Mouse (Mus musculus) forebrain, embryonic 15.5 days (tissue): ENCODE measurements at regions not wholly inside any gene's neighbourhood (a gene's known extent, or its start where the extent isn't known, plus 50 kb on each side); places are given as distances from the start of the nearest gene placed in this dataset.
A peak's percentile ranks its signal among the peaks of the same experiment; 100 is the strongest.

Source experiments
- ATAC-seq: fragments of 200-750 bp; cut with Nextera tagmentation; replicated peaks from 2 replicates; pipeline ENCODE4 v1.8.0; 2017; ENCODE audit warnings: mild to moderate bottlenecking, moderate TSS enrichment, moderate library complexity
- H3K27ac ChIP-seq: fragments of 300-500 bp; sonication (generic); replicated peaks from 2 replicates; pipeline ENCODE4 v1.5.1; 2015; ENCODE audit warnings: mild to moderate bottlenecking, inconsistent platforms
- H3K27me3 ChIP-seq: fragments of 300-500 bp; sonication (generic); 2 replicates; pipeline ENCODE4 v1.6.1; 2015; ENCODE audit warnings: inconsistent platforms
- H3K36me3 ChIP-seq: fragments of 300-500 bp; sonication (generic); 2 replicates; pipeline ENCODE4 v1.6.1; 2015; ENCODE audit warnings: mild to moderate bottlenecking, inconsistent platforms
- H3K4me1 ChIP-seq: fragments of 300-500 bp; sonication (generic); 2 replicates; pipeline ENCODE4 v1.6.1; 2015; ENCODE audit warnings: inconsistent platforms
- H3K4me2 ChIP-seq: fragments of 300-500 bp; sonication (generic); replicated peaks from 2 replicates; pipeline ENCODE4 v1.6.1; 2015; ENCODE audit warnings: mild to moderate bottlenecking, inconsistent platforms
- H3K4me3 ChIP-seq: fragments of 300-500 bp; sonication (generic); 2 replicates; pipeline ENCODE4 v1.5.1; 2015; ENCODE audit warnings: mild to moderate bottlenecking, inconsistent platforms
- H3K9ac ChIP-seq: fragments of 300-500 bp; sonication (generic); replicated peaks from 2 replicates; pipeline ENCODE4 v1.6.1; 2015; ENCODE audit warnings: mild to moderate bottlenecking, inconsistent platforms
- H3K9me3 ChIP-seq: fragments of 300-500 bp; sonication (generic); 2 replicates; pipeline ENCODE4 v1.6.1; 2016; ENCODE audit warnings: inconsistent platforms
- WGBS: fragments of 180-500 bp; shearing (Covaris S2); methylation state at CpG from one replicate; pipeline ENCODE4 v1.1.7; 2015; ENCODE audit warnings: mixed read lengths; 5-methylcytosine and 5-hydroxymethylcytosine counted together

DNA sequence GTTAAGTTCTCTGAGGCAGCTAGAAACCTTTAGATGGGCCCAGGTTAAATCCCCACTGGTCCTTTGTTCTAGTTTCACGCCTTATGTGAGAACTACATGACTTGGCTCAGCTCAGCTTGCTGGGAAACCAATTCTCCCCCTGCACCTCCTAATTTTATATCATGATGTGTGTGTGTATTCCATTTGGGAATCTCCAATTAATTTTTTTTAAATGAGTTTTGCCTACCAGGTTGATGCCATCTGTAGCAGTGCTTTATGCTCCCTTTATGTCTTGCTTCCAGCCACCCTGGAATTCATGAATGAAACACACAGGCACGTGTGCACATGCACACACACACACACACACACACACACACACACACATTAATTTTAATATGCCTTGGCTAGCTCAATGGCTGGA is 180.0 kb upstream of the Gli3 start:
- Histone ChIP-seq H3K4me3 (no peak overlapping the region), H3K27me3 (no peaks in the 10 kb centered on the region), H3K27ac (no peak overlapping the region), H3K9ac (no peak overlapping the region), H3K36me3 (no peaks in the 10 kb centered on the region), H3K9me3 (no peaks in the 10 kb centered on the region), H3K4me2 (no peak overlapping the region), H3K4me1 (no peaks in the 10 kb centered on the region)
- 27% methylated on average over 2 of the region's 2 CpGs for WGBS
- ATAC-seq, result peak; percentile 58; the same call in 1 of the 2 replicates

DNA sequence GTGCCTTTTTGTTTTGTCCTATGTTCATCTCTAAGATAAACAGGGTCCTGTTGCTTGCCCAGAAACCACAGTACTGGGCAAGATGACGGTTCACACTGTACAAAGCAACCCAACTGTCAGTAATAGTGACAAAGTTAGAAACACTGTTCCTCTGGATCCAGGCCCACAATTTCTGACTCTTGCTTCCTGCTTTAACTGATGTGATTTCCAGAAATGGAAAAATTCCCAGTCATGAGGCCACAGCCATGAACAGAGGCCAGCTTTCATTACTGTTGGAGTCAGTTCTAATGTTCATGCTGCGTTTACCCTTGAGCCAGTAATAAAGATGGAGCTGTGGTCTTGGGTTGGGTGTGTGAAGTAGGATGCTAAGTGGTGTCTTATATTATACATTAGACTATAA is 164.6 kb upstream of the Gli3 start:
- Histone ChIP-seq H3K27ac (no peak overlapping the region), H3K4me1 (no peaks in the 10 kb centered on the region), H3K9ac (no peak overlapping the region), H3K27me3 (no peaks in the 10 kb centered on the region), H3K9me3 (no peaks in the 10 kb centered on the region), H3K4me3 (no peak overlapping the region), H3K36me3 (no peaks in the 10 kb centered on the region), H3K4me2 (no peak overlapping the region)
- 79% methylated on average over 2 of the region's 2 CpGs for WGBS
- ATAC-seq, result no peak

DNA sequence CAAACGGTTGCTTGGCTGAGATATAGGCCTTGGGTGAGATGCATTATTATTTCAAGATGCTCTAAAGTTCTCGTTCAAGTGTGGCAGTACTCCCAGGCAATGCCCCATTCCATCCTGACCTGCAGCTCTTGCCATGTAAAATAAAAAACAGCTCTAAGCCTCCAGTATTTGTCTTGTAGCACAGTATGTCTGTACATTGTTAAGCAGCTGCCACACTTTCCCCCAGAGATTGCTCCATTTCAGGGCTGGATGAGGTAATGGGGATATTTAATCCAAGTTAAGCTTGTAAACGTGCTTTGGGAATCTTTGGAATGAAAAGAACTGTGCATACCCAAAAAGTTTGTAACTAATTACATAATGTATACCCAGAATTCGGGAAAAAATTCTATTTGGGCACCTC is 137.6 kb upstream of the Gli3 start:
- no peak overlapping the region for H3K27ac ChIP-seq
- H3K36me3 ChIP-seq, result no peaks in the 10 kb centered on the region
- H3K4me3 ChIP-seq, result no peak overlapping the region
- no peaks in the 10 kb centered on the region for H3K9me3 ChIP-seq
- H3K4me1 ChIP-seq, result no peaks in the 10 kb centered on the region
- 56% methylated on average over 4 of the region's 4 CpGs for WGBS
- H3K4me2 ChIP-seq, result no peak overlapping the region
- no peak for ATAC-seq
- H3K27me3 ChIP-seq, result no peaks in the 10 kb centered on the region
- H3K9ac ChIP-seq, result no peak overlapping the region

DNA sequence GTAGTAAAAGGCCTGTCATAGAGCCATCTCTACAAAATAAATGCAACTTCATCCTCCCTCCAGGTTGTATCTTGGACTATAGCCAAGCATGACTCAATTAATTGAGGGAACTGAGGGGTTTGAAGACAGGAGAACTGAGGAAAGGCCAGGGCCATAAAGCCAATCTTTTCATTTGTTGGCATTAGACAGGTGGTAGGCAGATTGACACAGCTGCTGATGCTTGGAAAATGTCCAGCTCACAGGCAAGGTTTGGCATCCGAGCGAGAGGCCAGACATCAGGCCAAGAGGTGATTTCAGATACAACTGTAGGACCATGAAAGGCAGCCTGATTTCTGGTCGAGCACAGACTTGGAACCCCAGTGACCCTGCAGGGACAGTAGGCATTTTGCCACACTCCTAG is 136.9 kb upstream of the Gli3 start:
- no peak for ATAC-seq
- Histone ChIP-seq H3K4me3 (no peak overlapping the region), H3K9me3 (no peaks in the 10 kb centered on the region), H3K4me1 (no peaks in the 10 kb centered on the region), H3K36me3 (no peaks in the 10 kb centered on the region), H3K27ac (no peak overlapping the region), H3K9ac (no peak overlapping the region), H3K4me2 (no peak overlapping the region), H3K27me3 (no peaks in the 10 kb centered on the region)
- WGBS, result 52% methylated on average over 3 of the region's 3 CpGs

DNA sequence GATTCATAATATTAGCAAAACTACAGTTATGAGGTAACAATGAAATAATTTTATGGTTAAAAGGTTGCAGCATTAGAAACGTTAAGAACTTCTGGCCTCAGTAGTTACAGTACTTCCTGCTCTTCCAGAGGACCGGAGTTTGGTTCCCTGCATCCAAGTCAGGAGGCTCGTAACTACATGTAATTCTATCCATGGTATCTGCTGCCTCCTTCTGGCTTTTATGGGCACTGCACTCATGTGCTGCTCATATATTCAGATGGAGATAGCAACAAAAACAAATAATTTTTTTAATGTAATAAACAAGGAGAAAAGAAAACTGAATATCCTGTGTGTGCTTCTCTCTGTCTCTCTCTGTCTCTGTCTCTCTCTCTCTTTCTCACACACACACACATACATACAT is 133.5 kb upstream of the Gli3 start:
- H3K4me1 ChIP-seq, result no peaks in the 10 kb centered on the region
- H3K4me2 ChIP-seq, result no peak overlapping the region
- ATAC-seq, result no peak
- no peak overlapping the region for H3K27ac ChIP-seq
- H3K4me3 ChIP-seq, result no peak overlapping the region
- no peak overlapping the region for H3K9ac ChIP-seq
- 91% methylated on average over 3 of the region's 3 CpGs for WGBS
- no peaks in the 10 kb centered on the region for H3K27me3 ChIP-seq
- no peaks in the 10 kb centered on the region for H3K9me3 ChIP-seq
- H3K36me3 ChIP-seq, result no peaks in the 10 kb centered on the region

DNA sequence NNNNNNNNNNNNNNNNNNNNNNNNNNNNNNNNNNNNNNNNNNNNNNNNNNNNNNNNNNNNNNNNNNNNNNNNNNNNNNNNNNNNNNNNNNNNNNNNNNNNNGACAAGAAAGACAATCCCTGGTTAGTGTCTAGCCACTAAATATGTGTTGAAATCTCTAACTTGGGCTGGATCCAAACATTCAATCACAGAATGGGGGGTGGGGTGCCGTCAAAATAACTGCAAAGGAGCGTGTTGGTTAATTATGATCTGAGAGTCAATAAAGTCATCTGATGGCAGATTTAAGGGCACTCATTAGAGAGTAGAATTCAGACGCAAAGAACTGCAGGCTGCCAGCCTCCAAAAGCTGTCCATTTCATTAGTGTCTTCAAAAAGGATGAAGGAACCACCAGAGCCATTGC is 119.6 kb upstream of the Gli3 start:
- no peak overlapping the region for H3K27ac ChIP-seq
- 13% methylated on average over 3 of the region's 3 CpGs for WGBS

DNA sequence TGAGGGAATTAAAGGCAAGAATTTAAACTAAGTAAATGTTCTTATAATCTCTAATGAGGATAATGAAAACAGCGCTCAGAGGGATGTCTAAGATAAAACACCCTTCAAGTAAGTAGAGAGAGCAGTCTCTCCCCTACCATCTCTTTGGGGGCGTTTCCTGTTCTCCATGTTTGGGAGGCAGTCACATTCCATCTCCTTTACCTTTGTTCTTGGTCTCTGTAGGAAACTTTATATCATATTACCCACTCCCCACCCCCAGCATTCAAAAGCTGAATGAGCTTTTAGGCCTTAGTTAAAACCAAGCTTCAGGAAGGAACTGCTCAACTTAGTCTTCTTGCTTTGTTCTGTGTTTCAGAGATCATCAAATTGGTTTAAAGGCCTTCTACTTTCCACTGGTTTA is 116.2 kb upstream of the Gli3 start:
- no peak overlapping the region for H3K27ac ChIP-seq
- H3K27me3 ChIP-seq, result no peaks in the 10 kb centered on the region
- H3K4me3 ChIP-seq, result no peak overlapping the region
- H3K9ac ChIP-seq, result no peak overlapping the region
- H3K36me3 ChIP-seq, result no peaks in the 10 kb centered on the region
- 10% methylated on average over 2 of the region's 2 CpGs for WGBS
- no peak for ATAC-seq
- no peak overlapping the region for H3K4me2 ChIP-seq
- H3K9me3 ChIP-seq, result no peaks in the 10 kb centered on the region
- no peaks in the 10 kb centered on the region for H3K4me1 ChIP-seq

More for the DNA sequence above, 119.6 kb upstream of the Gli3 start:
- no peaks in the 10 kb centered on the region for H3K36me3 ChIP-seq
- H3K4me3 ChIP-seq, result no peak overlapping the region
- H3K27me3 ChIP-seq, result no peaks in the 10 kb centered on the region
- ATAC-seq, result no peak
- H3K4me2 ChIP-seq, result no peak overlapping the region
- no peak overlapping the region for H3K9ac ChIP-seq
- H3K9me3 ChIP-seq, result no peaks in the 10 kb centered on the region
- H3K4me1 ChIP-seq, result no peaks in the 10 kb centered on the region

DNA sequence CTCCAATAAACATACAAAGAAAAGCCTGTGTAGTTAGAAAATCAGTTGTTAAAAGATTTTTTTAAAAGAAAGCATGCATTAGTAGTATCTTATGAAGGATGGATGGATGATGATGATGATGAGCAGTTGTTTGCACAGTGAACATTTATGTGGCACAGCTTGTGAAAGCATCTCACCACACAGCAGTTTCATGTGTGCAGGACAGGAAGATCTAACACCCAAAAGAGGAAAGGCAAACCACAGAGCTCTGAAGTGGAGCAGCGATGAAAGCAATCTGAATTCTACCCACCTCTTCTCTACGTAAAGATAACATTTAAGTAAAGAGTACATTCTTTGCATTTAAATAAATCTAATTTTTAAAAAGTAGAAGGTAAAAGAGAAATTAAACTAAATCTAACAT is 96.6 kb upstream of the Gli3 start:
- Histone ChIP-seq H3K9ac (no peak overlapping the region), H3K4me2 (no peak overlapping the region), H3K4me3 (no peak overlapping the region), H3K9me3 (no peaks in the 10 kb centered on the region), H3K36me3 (no peaks in the 10 kb centered on the region), H3K27me3 (no peaks in the 10 kb centered on the region), H3K27ac (no peak overlapping the region), H3K4me1 (no peaks in the 10 kb centered on the region)
- 96% methylated on average over 2 of the region's 2 CpGs for WGBS
- ATAC-seq, result no peak

DNA sequence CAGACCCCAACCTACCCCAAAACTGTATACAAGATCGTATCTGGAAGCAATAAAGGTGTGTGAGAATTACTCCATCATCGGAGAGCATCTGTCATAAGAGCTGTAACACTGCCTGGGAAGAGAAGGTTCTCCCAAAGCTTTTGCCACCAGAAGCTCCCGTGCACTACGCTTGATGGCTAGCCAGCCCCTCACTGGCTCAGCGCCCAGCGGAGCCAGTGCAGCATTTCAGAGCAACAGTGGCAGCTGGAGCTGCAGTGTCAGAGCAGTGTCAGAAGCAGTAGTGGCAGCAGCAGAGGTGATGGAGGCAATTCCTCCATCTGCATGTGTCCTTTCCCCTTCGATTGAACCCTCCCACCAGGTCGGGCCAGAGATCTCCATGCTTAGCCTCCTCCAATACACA is 83.0 kb upstream of the Gli3 start:
- no peaks in the 10 kb centered on the region for H3K36me3 ChIP-seq
- H3K27ac ChIP-seq, result no peak overlapping the region
- no peak for ATAC-seq
- WGBS, result 75% methylated on average over 8 of the region's 8 CpGs
- H3K4me3 ChIP-seq, result no peak overlapping the region
- H3K9me3 ChIP-seq, result no peaks in the 10 kb centered on the region
- H3K9ac ChIP-seq, result no peak overlapping the region
- H3K4me2 ChIP-seq, result no peak overlapping the region
- H3K4me1 ChIP-seq, result no peaks in the 10 kb centered on the region
- no peaks in the 10 kb centered on the region for H3K27me3 ChIP-seq

DNA sequence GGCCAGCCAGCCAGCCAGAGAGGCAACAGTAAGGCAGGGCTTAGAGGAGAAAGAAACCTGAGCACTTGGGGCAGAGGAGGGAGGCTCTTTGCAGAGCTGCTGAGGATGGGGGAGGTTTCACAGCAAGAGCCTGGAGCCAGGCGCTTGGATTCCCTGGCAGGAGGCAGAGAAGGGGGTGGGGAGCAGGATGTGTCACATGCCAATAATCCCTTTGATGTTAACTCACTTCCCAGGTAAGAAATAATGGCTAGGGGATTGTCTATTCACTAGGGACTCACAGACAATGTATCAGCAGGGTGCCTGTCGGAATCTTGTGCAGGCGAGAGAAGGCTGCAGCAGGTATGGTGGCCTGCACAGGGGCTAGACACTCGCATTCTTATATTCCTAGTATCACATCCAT is 67.8 kb upstream of the Gli3 start:
- no peak overlapping the region for H3K9ac ChIP-seq
- no peaks in the 10 kb centered on the region for H3K27me3 ChIP-seq
- no peak overlapping the region for H3K27ac ChIP-seq
- H3K4me3 ChIP-seq, result no peak overlapping the region
- H3K36me3 ChIP-seq, result no peaks in the 10 kb centered on the region
- no peaks in the 10 kb centered on the region for H3K4me1 ChIP-seq
- no peak overlapping the region for H3K4me2 ChIP-seq
- peak; percentile 84 for ATAC-seq
- WGBS, result 6% methylated on average over 4 of the region's 4 CpGs
- no peaks in the 10 kb centered on the region for H3K9me3 ChIP-seq

DNA sequence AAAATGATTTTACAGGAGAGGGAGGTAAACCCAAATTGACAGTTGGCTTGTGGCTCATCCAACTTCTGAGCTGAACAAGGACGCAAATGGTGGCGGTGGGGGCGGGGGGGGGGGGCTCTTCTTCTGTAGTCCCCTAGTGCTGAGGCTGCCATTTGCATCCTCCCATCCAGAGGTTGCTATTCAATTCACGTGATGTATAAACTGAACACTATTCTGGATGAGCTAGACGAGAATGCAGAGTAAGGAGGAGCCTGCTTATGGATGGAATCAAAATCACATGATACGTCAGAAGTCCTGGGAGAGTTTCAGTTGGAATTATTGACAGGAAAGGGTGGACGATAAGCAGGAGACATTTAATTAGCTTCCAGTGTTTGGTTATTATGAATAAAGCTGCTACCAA is 67.3 kb upstream of the Gli3 start:
- H3K27ac ChIP-seq, result no peak overlapping the region
- no peaks in the 10 kb centered on the region for H3K9me3 ChIP-seq
- no peak overlapping the region for H3K9ac ChIP-seq
- ATAC-seq, result peak; percentile 68
- no peaks in the 10 kb centered on the region for H3K36me3 ChIP-seq
- no peaks in the 10 kb centered on the region for H3K4me1 ChIP-seq
- 13% methylated on average over 7 of the region's 7 CpGs for WGBS
- no peak overlapping the region for H3K4me2 ChIP-seq
- no peaks in the 10 kb centered on the region for H3K27me3 ChIP-seq
- no peak overlapping the region for H3K4me3 ChIP-seq

DNA sequence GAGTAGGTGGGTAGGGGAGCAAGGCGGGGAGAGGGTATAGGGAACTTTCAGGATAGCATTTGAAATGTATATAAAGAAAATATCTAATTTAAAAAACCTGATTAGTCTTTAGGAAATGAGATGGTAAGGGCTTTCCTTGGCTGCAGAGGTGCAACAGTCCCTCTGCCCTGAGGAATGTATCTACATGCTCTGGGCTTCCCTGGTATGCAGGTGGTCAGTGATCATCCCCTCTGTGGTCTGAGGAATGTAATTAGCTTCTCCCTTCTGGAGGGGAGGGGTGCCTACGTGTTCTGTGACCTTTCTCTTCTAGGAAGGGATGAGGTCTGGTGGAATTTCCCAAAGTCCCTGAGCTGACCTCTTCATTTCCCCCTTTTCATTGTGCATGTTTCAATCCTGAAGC is 64.4 kb upstream of the Gli3 start:
- no peaks in the 10 kb centered on the region for H3K27me3 ChIP-seq
- no peaks in the 10 kb centered on the region for H3K9me3 ChIP-seq
- no peak overlapping the region for H3K4me3 ChIP-seq
- H3K27ac ChIP-seq, result no peak overlapping the region
- no peak overlapping the region for H3K4me2 ChIP-seq
- H3K4me1 ChIP-seq, result no peaks in the 10 kb centered on the region
- ATAC-seq, result no peak
- H3K36me3 ChIP-seq, result no peaks in the 10 kb centered on the region
- H3K9ac ChIP-seq, result no peak overlapping the region
- 74% methylated on average over 2 of the region's 2 CpGs for WGBS
